Mouse (Mus musculus) forebrain, embryonic 11.5 days (tissue): ENCODE data around the gene Thap8. TPM values are rescaled to one million over a fixed set of nuclear protein-coding genes. Genes with fewer than 3 reads are reported as not detected.
"Not testable (repeated sequence)": the region's sequence is repeated elsewhere in the genome, so short reads cannot be mapped to it uniquely, and the experiment has no call there.

Experiments
- ATAC-seq: fragments of 200-750 bp; cut with Nextera tagmentation; replicated peaks from 2 replicates; pipeline ENCODE4 v1.8.0; 2017; ENCODE audit warnings: moderate TSS enrichment; ENCODE audit not compliant: low FRiP score
- DNase-seq: peaks from one replicate; pipeline ENCODE4 v3.0.0-alpha.2; 2017; ENCODE audit warnings: low spot score
- H3K27ac ChIP-seq: fragments of 300-500 bp; sonication (generic); 2 replicates; pipeline ENCODE4 v1.5.1; 2014; ENCODE audit warnings: low read depth, low read length
- H3K27me3 ChIP-seq: fragments of 300-500 bp; sonication (generic); 2 replicates; pipeline ENCODE4 v1.6.1; 2014; ENCODE audit warnings: mild to moderate bottlenecking, low read length, mixed read lengths; ENCODE audit not compliant: control insufficient read depth, insufficient read depth
- H3K36me3 ChIP-seq: fragments of 300-500 bp; sonication (generic); 2 replicates; pipeline ENCODE4 v1.6.1; 2014; ENCODE audit warnings: mild to moderate bottlenecking, low read length, moderate library complexity, mixed read lengths; ENCODE audit not compliant: control insufficient read depth, insufficient read depth
- H3K4me1 ChIP-seq: fragments of 300-500 bp; sonication (generic); replicated peaks from 2 replicates; pipeline ENCODE4 v1.6.1; 2014; ENCODE audit warnings: low read length, mixed read lengths; ENCODE audit not compliant: control insufficient read depth, insufficient read depth
- H3K4me2 ChIP-seq: fragments of 300-500 bp; sonication (generic); 2 replicates; pipeline ENCODE4 v1.6.1; 2014; ENCODE audit warnings: low read depth, mild to moderate bottlenecking, low read length, moderate library complexity, mixed read lengths; ENCODE audit not compliant: severe bottlenecking
- H3K4me3 ChIP-seq: fragments of 300-500 bp; sonication (generic); 2 replicates; pipeline ENCODE4 v1.5.1; 2014; ENCODE audit warnings: low read depth, low read length
- H3K9ac ChIP-seq: fragments of 300-500 bp; sonication (generic); 2 replicates; pipeline ENCODE4 v1.6.1; 2014; ENCODE audit warnings: low read length
- H3K9me3 ChIP-seq: fragments of 300-500 bp; sonication (generic); 2 replicates; pipeline ENCODE4 v1.6.1; 2016; ENCODE audit warnings: low read length, mixed read lengths; ENCODE audit not compliant: control insufficient read depth
- WGBS: fragments of 180-500 bp; shearing (Covaris S2); extraction: QIAGEN DNeasy Blood & Tissue Kit; methylation state at CpG from one replicate; pipeline ENCODE4 v1.1.7; 2014; 5-methylcytosine and 5-hydroxymethylcytosine counted together
- polyA plus RNA-seq: library from polyadenylated mRNA; unstranded; fragments of >200 nt; fragmentation: Nextera tagmentation; extraction: Ambion mirVana; gene quantifications from 2 replicates; pipeline ENCODE4 v1.2.1, GENCODE M21; 2014

Thap8 gene
- polyA plus RNA-seq, 1 experiment from 2014 or later = 0.13 TPM

GRCm38 (mm10) chr7:30237374-30237773 is 42.5 kb upstream of the Thap8 start:
- H3K4me1 ChIP-seq, H3K36me3 ChIP-seq, H3K4me2 ChIP-seq, ATAC-seq, H3K4me3 ChIP-seq, H3K27ac ChIP-seq, H3K9ac ChIP-seq, H3K27me3 ChIP-seq, DNase-seq, H3K9me3 ChIP-seq: not testable (repeated sequence)
- WGBS = 87% methylated on average over 3 of the region's 3 CpGs

DNA sequence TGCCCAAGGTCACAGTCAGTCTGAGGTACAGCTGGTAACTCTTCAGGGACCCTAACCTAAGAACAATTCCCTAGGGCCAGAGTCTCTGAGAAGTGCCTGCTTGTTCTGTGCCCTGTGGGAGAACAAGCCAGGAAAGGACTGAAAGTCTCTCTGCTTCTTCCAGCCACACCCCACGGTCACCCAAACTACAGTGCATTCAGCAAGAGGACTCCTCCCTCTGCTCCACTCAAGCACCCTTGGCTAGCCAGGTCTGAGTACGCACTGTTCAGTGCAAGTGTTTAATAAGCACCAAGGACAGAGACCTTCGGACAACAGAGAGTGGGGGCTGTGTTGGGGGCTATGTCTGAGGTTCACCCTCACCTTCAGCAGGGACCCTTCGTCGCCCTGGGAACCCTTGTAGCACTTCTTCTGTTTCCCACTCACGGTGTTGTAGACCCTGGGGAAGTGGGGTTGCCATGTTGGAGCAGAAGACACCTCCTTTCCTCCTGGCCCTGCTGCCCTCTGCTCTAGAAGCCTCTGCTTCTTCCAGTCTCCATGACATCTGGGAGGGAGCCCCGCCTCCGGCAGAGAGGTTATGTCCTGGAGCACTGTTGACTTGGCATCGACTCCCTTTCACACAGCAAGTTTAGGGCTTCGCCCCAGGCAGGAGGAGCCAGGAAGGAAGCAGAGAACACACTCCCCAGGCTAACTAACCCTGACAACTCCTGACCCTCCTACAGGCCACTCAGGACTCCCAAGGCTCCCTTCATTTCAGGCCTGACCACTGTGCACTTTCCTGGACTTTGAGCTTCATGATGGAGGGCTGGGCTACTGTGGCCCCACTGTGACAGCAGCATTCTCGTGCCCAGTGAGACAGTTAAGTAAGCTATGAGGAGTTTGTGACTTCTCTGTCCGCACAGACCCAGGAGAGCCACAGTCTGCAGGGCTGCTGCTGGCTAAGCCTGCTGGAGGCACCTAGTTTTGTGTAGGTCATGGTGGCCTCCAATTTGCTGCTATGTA is 27.6 kb upstream of the Thap8 start:
- no peak for DNase-seq
- no peak for ATAC-seq
- Histone ChIP-seq H3K36me3 (no peaks in the 10 kb centered on the region; the same call in 1 of the 2 replicates), H3K4me2 (no peak overlapping the region), H3K9ac (no peak overlapping the region), H3K4me3 (no peak overlapping the region), H3K9me3 (no peaks in the 10 kb centered on the region), H3K27ac (no peak overlapping the region), H3K4me1 (no peaks in the 10 kb centered on the region), H3K27me3 (no peaks in the 10 kb centered on the region)
- WGBS = 90% methylated on average over 12 of the region's 12 CpGs

DNA sequence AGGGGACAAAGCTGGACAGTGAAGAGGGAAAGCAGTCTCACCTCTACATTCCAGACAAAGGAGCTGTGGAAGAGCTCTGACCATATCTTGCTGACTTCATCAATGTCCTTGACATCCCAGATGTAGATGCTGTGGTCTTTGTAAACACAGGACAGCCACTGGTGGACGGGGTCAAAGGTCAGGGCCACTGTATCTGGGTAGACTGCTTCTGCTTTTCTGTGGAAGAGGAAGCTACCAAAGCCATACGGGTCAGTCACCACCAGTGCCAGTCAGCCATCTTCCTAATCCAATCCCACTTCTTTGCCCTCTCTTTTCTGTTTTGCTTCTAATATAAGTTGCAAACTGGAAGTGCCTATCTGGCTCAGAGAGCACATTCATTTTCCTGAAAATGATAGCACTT is 14.9 kb upstream of the Thap8 start:
- ATAC-seq (no peak), DNase-seq (no peak)
- 80% methylated on average over 2 of the region's 2 CpGs for WGBS
- Histone ChIP-seq H3K9me3 (no peaks in the 10 kb centered on the region), H3K4me1 (no peaks in the 10 kb centered on the region), H3K27me3 (no peaks in the 10 kb centered on the region), H3K4me3 (no peak overlapping the region), H3K36me3 (peaks cover 5% of the 10 kb centered on the region; the same call in 1 of the 2 replicates), H3K27ac (no peak overlapping the region), H3K4me2 (no peak overlapping the region), H3K9ac (no peak overlapping the region)

DNA sequence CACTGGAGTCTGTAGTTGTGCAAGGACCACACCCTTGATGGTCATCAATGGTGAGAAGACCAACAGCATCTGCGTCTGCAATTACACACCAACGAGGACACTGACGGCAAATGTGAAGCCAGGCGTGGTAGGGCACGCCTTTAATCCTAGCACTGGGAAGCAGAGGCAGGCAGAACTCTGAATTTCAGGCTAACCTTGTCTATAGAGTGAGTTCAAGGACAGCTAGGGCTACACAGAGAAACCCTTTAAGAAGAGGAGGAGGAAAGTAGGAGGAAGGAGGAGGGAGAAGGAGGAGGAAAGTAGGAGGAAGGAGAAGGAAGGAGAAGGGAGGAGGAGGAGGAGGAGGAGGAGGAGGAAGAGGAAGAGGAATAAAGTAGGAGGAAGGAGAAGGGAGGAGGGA is 14.4 kb upstream of the Thap8 start:
- Histone ChIP-seq H3K27me3 (no peaks in the 10 kb centered on the region), H3K9me3 (no peaks in the 10 kb centered on the region), H3K9ac (no peak overlapping the region), H3K4me3 (no peak overlapping the region), H3K27ac (no peak overlapping the region), H3K4me1 (no peaks in the 10 kb centered on the region), H3K4me2 (no peak overlapping the region), H3K36me3 (peaks cover 5% of the 10 kb centered on the region; the same call in 1 of the 2 replicates)
- WGBS = 95% methylated on average over 5 of the region's 5 CpGs
- ATAC-seq (no peak), DNase-seq (no peak)

- H3K9ac ChIP-seq = no peak overlapping the region
- ATAC-seq (no peak), DNase-seq (no peak)
- H3K27ac ChIP-seq = no peak overlapping the region
- no peak overlapping the region for H3K4me3 ChIP-seq
- H3K36me3 ChIP-seq = peaks cover 5% of the 10 kb centered on the region; the same call in 1 of the 2 replicates
- H3K9me3 ChIP-seq = no peaks in the 10 kb centered on the region
- WGBS = 93% methylated on average over 7 of the region's 7 CpGs
- no peaks in the 10 kb centered on the region for H3K27me3 ChIP-seq
- no peak overlapping the region for H3K4me2 ChIP-seq
- no peaks in the 10 kb centered on the region for H3K4me1 ChIP-seq
These were observed 14.0 kb upstream of the Thap8 start for GRCm38 (mm10) chr7:30265935-30266334.

- no peak overlapping the region for H3K4me2 ChIP-seq
- no peaks in the 10 kb centered on the region for H3K9me3 ChIP-seq
- ATAC-seq (no peak), DNase-seq (no peak)
- no peak overlapping the region for H3K9ac ChIP-seq
- no peak overlapping the region for H3K27ac ChIP-seq
- H3K4me3 ChIP-seq = no peak overlapping the region
- H3K27me3 ChIP-seq = no peaks in the 10 kb centered on the region
- 86% methylated on average over 3 of the region's 3 CpGs for WGBS
- peaks cover 5% of the 10 kb centered on the region; the same call in 1 of the 2 replicates for H3K36me3 ChIP-seq
- no peaks in the 10 kb centered on the region for H3K4me1 ChIP-seq
These were observed 13.1 kb upstream of the Thap8 start for GRCm38 (mm10) chr7:30266780-30267179.

- H3K36me3 ChIP-seq = no peaks in the 10 kb centered on the region; the same call in 1 of the 2 replicates
- no peak overlapping the region for H3K27ac ChIP-seq
- no peaks in the 10 kb centered on the region for H3K9me3 ChIP-seq
- no peak for ATAC-seq
- no peak overlapping the region for H3K9ac ChIP-seq
- H3K4me1 ChIP-seq = no peaks in the 10 kb centered on the region
- H3K4me3 ChIP-seq = no peak overlapping the region
- no peak for DNase-seq
- H3K4me2 ChIP-seq = no peak overlapping the region
- WGBS = 89% methylated on average over 4 of the region's 4 CpGs
- H3K27me3 ChIP-seq = no peaks in the 10 kb centered on the region
These were observed 10.3 kb upstream of the Thap8 start for GRCm38 (mm10) chr7:30269641-30270040.

- ATAC-seq (no peak), DNase-seq (no peak)
- WGBS = 87% methylated on average over 6 of the region's 6 CpGs
- Histone ChIP-seq H3K4me1 (no peaks in the 10 kb centered on the region; the same call in 1 of the 2 replicates), H3K9ac (no peak overlapping the region), H3K4me2 (no peak overlapping the region), H3K27ac (no peak overlapping the region), H3K27me3 (no peaks in the 10 kb centered on the region), H3K9me3 (no peaks in the 10 kb centered on the region), H3K4me3 (no peak overlapping the region), H3K36me3 (no peaks in the 10 kb centered on the region)
These were observed 5.5 kb upstream of the Thap8 start for GRCm38 (mm10) chr7:30274383-30274782.
